Mouse (Mus musculus) MEL (cell line): ENCODE results near the gene Adprm.

Source experiments
- CTCF ChIP-seq, 3 experiments: IDR thresholded peaks in 2 of 3; conservative IDR thresholded peaks in 1 of 3; 2 replicates each; pipeline ENCODE4 v1.5.1; 2011 to 2012; ENCODE audit warnings: low read length in 3 of 3, low read depth in 2 of 3, mild to moderate bottlenecking in 2 of 3, improper control_type of control experiment in 1 of 3, inconsistent platforms in 1 of 3, mixed read lengths in 1 of 3, moderate library complexity in 1 of 3; ENCODE audit not compliant: control insufficient read depth in 1 of 3, insufficient read depth in 1 of 3, poor library complexity in 1 of 3, severe bottlenecking in 1 of 3
- JUND ChIP-seq: IDR thresholded peaks from 2 replicates; pipeline ENCODE4 v1.6.1; 2011; ENCODE audit warnings: low read depth, mild to moderate bottlenecking, improper control_type of control experiment, low read length
- KAT2A ChIP-seq: conservative IDR thresholded peaks from 2 replicates; pipeline ENCODE4 v1.6.1; 2012; ENCODE audit warnings: low read depth, low read length, improper control_type of control experiment, inconsistent platforms
- POLR2A ChIP-seq, 2 experiments: IDR thresholded peaks; 2 replicates each; pipeline ENCODE4 v1.6.1; 2011 to 2012; ENCODE audit warnings: low read length in 2 of 2, mild to moderate bottlenecking in 2 of 2, control low read depth in 1 of 2, improper control_type of control experiment in 1 of 2, low read depth in 1 of 2, moderate library complexity in 1 of 2; ENCODE audit not compliant: control insufficient read depth in 1 of 2, insufficient read depth in 1 of 2, poor library complexity in 1 of 2
- POLR2AphosphoS2 ChIP-seq: IDR thresholded peaks from 2 replicates; pipeline ENCODE4 v1.6.1; 2011; ENCODE audit warnings: low read length, improper control_type of control experiment
- POLR2AphosphoS5 ChIP-seq: IDR thresholded peaks from 2 replicates; pipeline ENCODE4 v1.6.1; 2012; ENCODE audit warnings: low read depth, borderline replicate concordance, mild to moderate bottlenecking, inconsistent platforms, low read length, moderate library complexity, mixed read lengths
- SMC3 ChIP-seq: IDR thresholded peaks from 2 replicates; pipeline ENCODE4 v1.6.1; 2011; ENCODE audit warnings: low read depth, low read length, improper control_type of control experiment
- TBP ChIP-seq: IDR thresholded peaks from 2 replicates; pipeline ENCODE4 v1.8.0; 2011; ENCODE audit warnings: low read depth, low read length, improper control_type of control experiment

DNA sequence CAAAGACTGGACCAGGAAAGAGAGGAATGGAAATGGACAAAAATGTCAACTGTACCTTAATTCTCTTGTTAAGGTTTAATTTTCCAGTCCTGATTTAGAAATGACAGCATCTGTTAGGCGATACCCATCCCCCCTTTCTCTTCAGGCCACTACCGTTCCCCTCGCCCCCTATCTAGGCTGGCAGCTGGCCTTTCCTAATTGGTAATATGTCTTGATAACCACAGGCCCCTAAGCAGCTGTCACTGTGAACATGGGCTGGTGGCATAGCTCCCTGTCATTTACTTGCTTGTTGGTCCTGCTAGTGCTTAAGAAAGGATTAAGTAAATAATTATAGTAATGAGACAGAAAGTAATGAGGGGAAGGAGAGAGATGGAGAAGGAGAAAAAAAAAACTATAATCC lies 25.0 kb upstream of the Adprm start:
- TF ChIP-seq SMC3 (no peak), POLR2A (IDR thresholded peaks at IDR 0.05; ENCODE audit: control insufficient read depth in 1 of 2, insufficient read depth in 1 of 2, low read depth in 1 of 2, low read length in 2 of 2, poor library complexity in 1 of 2) (no peak), CTCF (IDR thresholded peaks at IDR 0.05 in 2 of 3, conservative IDR thresholded peaks at IDR 0.05 in 1 of 3; ENCODE audit: control insufficient read depth in 1 of 3, insufficient read depth in 1 of 3, low read depth in 2 of 3, low read length in 3 of 3, poor library complexity in 1 of 3, severe bottlenecking in 1 of 3) (no peak), TBP (no peak), KAT2A (no peak), POLR2AphosphoS5 (no peak), POLR2AphosphoS2 (no peak), JUND (no peak)
